Mouse (Mus musculus): ENCODE results near the gene Lamc3. TPM values are rescaled to one million over a fixed set of nuclear protein-coding genes. Genes with fewer than 3 reads are reported as not detected.
"Not testable (repeated sequence)": the region's sequence is repeated elsewhere in the genome, so short reads cannot be mapped to it uniquely, and the experiment has no call there.

Gene Lamc3
- polyA plus RNA-seq, 2 experiments: 0.84 to 1.1 TPM

DNA sequence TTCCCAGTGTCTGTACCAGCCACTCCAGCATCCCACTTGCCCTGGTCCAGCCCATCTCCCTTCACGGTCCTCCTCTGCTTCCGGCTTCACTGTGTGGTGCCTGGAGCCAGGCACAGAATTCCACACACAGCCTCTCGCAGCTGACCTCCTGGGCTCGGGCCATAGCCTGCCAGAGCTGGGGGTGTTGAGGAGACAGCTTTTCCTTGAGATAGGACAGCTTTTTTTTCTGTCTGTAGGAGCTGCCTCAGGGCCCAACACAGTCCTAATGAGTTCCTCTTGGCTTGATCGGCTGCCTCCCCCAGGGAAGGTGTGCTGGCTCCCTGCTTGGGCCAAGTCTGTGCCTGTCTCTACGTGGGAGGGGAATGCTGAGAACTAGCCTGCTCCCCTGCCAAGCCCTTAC, 17.0 kb downstream of the Lamc3 start:
- ATAC-seq (ENCODE audit: low FRiP score, low read depth): no peak; the same call in 1 of the 2 replicates
- Histone ChIP-seq H3K4me2 (replicated peaks; ENCODE audit: low read depth, low read length, severe bottlenecking) (no peak overlapping the region), H3K36me3 (ENCODE audit: control insufficient read depth, insufficient read depth, low read length) (no peaks in the 10 kb centered on the region), H3K9me3 (ENCODE audit: control insufficient read depth, low read length) (no peaks in the 10 kb centered on the region), H3K9ac (ENCODE audit: low read depth, low read length, severe bottlenecking) (peak overlapping the region; percentile 21; the same call in 1 of the 2 replicates), H3K4me3 (replicated peaks; ENCODE audit: low read length) (no peak overlapping the region), H3K27me3 (ENCODE audit: control insufficient read depth, insufficient read depth, low read length) (no peaks in the 10 kb centered on the region), H3K4me1 (ENCODE audit: control insufficient read depth, insufficient read depth, low read length) (peaks cover 10% of the 10 kb centered on the region), H3K27ac (replicated peaks; ENCODE audit: low read depth, low read length) (no peak overlapping the region)
- no peak for DNase-seq (ENCODE audit: low spot score)
- TF ChIP-seq POLR2A (IDR thresholded peaks at IDR 0.05; ENCODE audit: borderline replicate concordance, extremely low read depth, insufficient read depth, insufficient read length): no peak
- WGBS: 2% methylated on average over 5 of the region's 6 CpGs

GRCm38 (mm10) chr2:31904622-31905021, 17.5 kb downstream of the Lamc3 start:
- ATAC-seq (ENCODE audit: low FRiP score, low read depth) (no peak), DNase-seq (ENCODE audit: low spot score) (no peak)
- Histone ChIP-seq H3K27me3 (ENCODE audit: control insufficient read depth, insufficient read depth, low read length) (no peaks in the 10 kb centered on the region), H3K36me3 (ENCODE audit: control insufficient read depth, insufficient read depth, low read length) (no peaks in the 10 kb centered on the region), H3K4me1 (ENCODE audit: control insufficient read depth, insufficient read depth, low read length) (peaks cover 10% of the 10 kb centered on the region), H3K27ac (replicated peaks; ENCODE audit: low read depth, low read length) (no peak overlapping the region), H3K9ac (ENCODE audit: low read depth, low read length, severe bottlenecking) (peak overlapping the region; percentile 21; the same call in 1 of the 2 replicates), H3K9me3 (ENCODE audit: control insufficient read depth, low read length) (no peaks in the 10 kb centered on the region), H3K4me3 (replicated peaks; ENCODE audit: low read length) (no peak overlapping the region), H3K4me2 (replicated peaks; ENCODE audit: low read depth, low read length, severe bottlenecking) (no peak overlapping the region)
- no peak for TF ChIP-seq POLR2A (IDR thresholded peaks at IDR 0.05; ENCODE audit: borderline replicate concordance, extremely low read depth, insufficient read depth, insufficient read length)
- 6% methylated on average over 8 of the region's 8 CpGs for WGBS

GRCm38 (mm10) chr2:31905682-31906081, 18.6 kb downstream of the Lamc3 start:
- ATAC-seq (ENCODE audit: low FRiP score, low read depth) (no peak), DNase-seq (ENCODE audit: low spot score) (no peak)
- TF ChIP-seq POLR2A (IDR thresholded peaks at IDR 0.05; ENCODE audit: borderline replicate concordance, extremely low read depth, insufficient read depth, insufficient read length): no peak
- Histone ChIP-seq H3K36me3 (ENCODE audit: control insufficient read depth, insufficient read depth, low read length) (no peaks in the 10 kb centered on the region), H3K27ac (replicated peaks; ENCODE audit: low read depth, low read length) (no peak overlapping the region), H3K9ac (ENCODE audit: low read depth, low read length, severe bottlenecking) (no peak overlapping the region), H3K27me3 (ENCODE audit: control insufficient read depth, insufficient read depth, low read length) (no peaks in the 10 kb centered on the region), H3K4me1 (ENCODE audit: control insufficient read depth, insufficient read depth, low read length) (peaks cover 10% of the 10 kb centered on the region), H3K9me3 (ENCODE audit: control insufficient read depth, low read length) (no peaks in the 10 kb centered on the region), H3K4me2 (replicated peaks; ENCODE audit: low read depth, low read length, severe bottlenecking) (no peak overlapping the region), H3K4me3 (replicated peaks; ENCODE audit: low read length) (no peak overlapping the region)
- WGBS: 41% methylated on average over 9 of the region's 9 CpGs

- no peak for DNase-seq (ENCODE audit: low spot score)
- H3K27ac ChIP-seq (replicated peaks; ENCODE audit: low read depth, low read length): no peak overlapping the region
- H3K4me1 ChIP-seq (ENCODE audit: control insufficient read depth, insufficient read depth, low read length): peaks cover 10% of the 10 kb centered on the region
- H3K27me3 ChIP-seq (ENCODE audit: control insufficient read depth, insufficient read depth, low read length): no peaks in the 10 kb centered on the region
- H3K4me2 ChIP-seq (replicated peaks; ENCODE audit: low read depth, low read length, severe bottlenecking): no peak overlapping the region
- 70% methylated on average over 9 of the region's 9 CpGs for WGBS
- no peak for ATAC-seq (ENCODE audit: low FRiP score, low read depth)
- H3K9me3 ChIP-seq (ENCODE audit: control insufficient read depth, low read length): no peaks in the 10 kb centered on the region
- H3K4me3 ChIP-seq (replicated peaks; ENCODE audit: low read length): no peak overlapping the region
- TF ChIP-seq POLR2A (IDR thresholded peaks at IDR 0.05; ENCODE audit: borderline replicate concordance, extremely low read depth, insufficient read depth, insufficient read length): no peak
- no peaks in the 10 kb centered on the region for H3K36me3 ChIP-seq (ENCODE audit: control insufficient read depth, insufficient read depth, low read length)
- no peak overlapping the region for H3K9ac ChIP-seq (ENCODE audit: low read depth, low read length, severe bottlenecking)
Measured at GRCm38 (mm10) chr2:31906407-31906806, 19.3 kb downstream of the Lamc3 start.

DNA sequence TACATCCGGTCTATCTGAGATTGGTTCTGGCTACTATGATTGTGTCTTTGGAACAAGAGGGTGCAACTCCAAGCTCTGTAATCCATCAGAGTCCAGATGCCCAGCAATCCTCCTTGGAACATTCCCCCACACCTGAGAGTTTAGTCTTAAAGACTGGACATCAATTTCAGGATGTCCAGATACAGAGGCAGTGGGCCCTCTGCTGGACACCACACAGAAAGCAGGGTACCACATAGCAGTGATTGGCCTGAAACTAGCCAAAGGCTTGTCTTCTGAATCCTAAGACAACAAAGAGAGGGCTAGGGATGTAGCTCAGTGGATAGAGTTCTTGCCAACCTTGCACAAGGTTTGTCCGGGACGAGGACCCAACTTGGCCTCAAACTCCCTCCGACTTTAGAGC, 25.5 kb downstream of the Lamc3 start:
- 86% methylated on average over 4 of the region's 4 CpGs for WGBS
- Histone ChIP-seq H3K4me3 (replicated peaks; ENCODE audit: low read length) (no peak overlapping the region), H3K9me3 (ENCODE audit: control insufficient read depth, low read length) (no peaks in the 10 kb centered on the region), H3K9ac (ENCODE audit: low read depth, low read length, severe bottlenecking) (no peak overlapping the region), H3K27me3 (ENCODE audit: control insufficient read depth, insufficient read depth, low read length) (no peaks in the 10 kb centered on the region), H3K36me3 (ENCODE audit: control insufficient read depth, insufficient read depth, low read length) (no peaks in the 10 kb centered on the region), H3K4me2 (replicated peaks; ENCODE audit: low read depth, low read length, severe bottlenecking) (no peak overlapping the region), H3K4me1 (ENCODE audit: control insufficient read depth, insufficient read depth, low read length) (no peaks in the 10 kb centered on the region), H3K27ac (replicated peaks; ENCODE audit: low read depth, low read length) (no peak overlapping the region)
- no peak for TF ChIP-seq POLR2A (IDR thresholded peaks at IDR 0.05; ENCODE audit: borderline replicate concordance, extremely low read depth, insufficient read depth, insufficient read length)
- DNase-seq (ENCODE audit: low spot score) (no peak), ATAC-seq (ENCODE audit: low FRiP score, low read depth) (no peak)

DNA sequence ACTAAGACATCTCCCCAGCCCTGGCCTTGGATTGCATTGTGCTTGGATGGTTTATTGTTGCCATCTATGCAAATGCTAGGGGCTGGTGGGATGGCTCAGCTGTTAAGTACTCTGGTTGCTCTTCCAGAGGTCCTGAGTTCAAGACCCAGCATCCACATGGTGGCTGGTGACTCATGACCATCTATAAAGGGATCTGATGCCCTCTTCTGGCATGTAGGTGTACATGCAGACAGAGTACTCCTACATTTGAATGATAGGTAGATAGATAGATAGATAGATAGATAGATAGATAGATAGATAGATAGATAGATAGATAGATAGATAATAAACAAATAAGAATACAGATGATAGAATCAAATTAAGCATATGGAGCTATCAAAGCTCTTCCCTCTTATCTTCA, 27.1 kb downstream of the Lamc3 start:
- H3K27me3 ChIP-seq (ENCODE audit: control insufficient read depth, insufficient read depth, low read length); H3K27ac ChIP-seq (replicated peaks; ENCODE audit: low read depth, low read length); H3K4me3 ChIP-seq (replicated peaks; ENCODE audit: low read length); H3K9ac ChIP-seq (ENCODE audit: low read depth, low read length, severe bottlenecking); H3K4me2 ChIP-seq (replicated peaks; ENCODE audit: low read depth, low read length, severe bottlenecking); DNase-seq (ENCODE audit: low spot score); H3K9me3 ChIP-seq (ENCODE audit: control insufficient read depth, low read length); H3K36me3 ChIP-seq (ENCODE audit: control insufficient read depth, insufficient read depth, low read length); ATAC-seq (ENCODE audit: low FRiP score, low read depth); H3K4me1 ChIP-seq (ENCODE audit: control insufficient read depth, insufficient read depth, low read length): not testable (repeated sequence)
